8 mouse cellular contexts compared by ENCODE assay signal in genomic region chr17:14220606-14221202, GRCm38 (mm10). TPM values are rescaled to one million over a fixed set of nuclear protein-coding genes. Genes with fewer than 3 reads are reported as not detected.
DNase-seq lines count a peak whose midpoint lies in the region; ATAC-seq and TF ChIP-seq lines count a peak whose summit lies in the region.

No protein-coding gene starts in this region.

- no peak overlapping the region for H3ac ChIP-seq in C2C12 (ENCODE audit: control insufficient read depth, insufficient read length, low read depth)

- intact Hi-C loops in heart, adult 2 months (cut with DNase I): loop anchor here (5.0 kb wide), 1 partner anchor 108 kb away; no protein-coding TSS in a partner anchor
- intact Hi-C loops in heart, postnatal 25 days (cut with DNase I): loop anchor here (5.0 kb wide), 1 partner anchor 103 kb away; no protein-coding TSS in a partner anchor

- no peak overlapping the region for H3K27ac ChIP-seq in heart, adult 2 months
- no peak overlapping the region for H3K27ac ChIP-seq in forebrain, embryonic 13.5 days
- H3K27ac ChIP-seq in kidney, embryonic 14.5 days (ENCODE audit: low read depth, low read length): no peak overlapping the region

- H3K9ac ChIP-seq in heart, adult 2 months (ENCODE audit: low read depth, low read length): no peak overlapping the region
- no peak overlapping the region for H3K9ac ChIP-seq in forebrain, embryonic 13.5 days
- no peak overlapping the region for H3K9ac ChIP-seq in kidney, embryonic 14.5 days (ENCODE audit: low read depth, low read length)

- no peak overlapping the region for H3K4me2 ChIP-seq in forebrain, embryonic 13.5 days
- no peak overlapping the region for H3K4me2 ChIP-seq in kidney, embryonic 14.5 days (replicated peaks; ENCODE audit: low read depth, low read length)

- H3K4me1 ChIP-seq in heart, adult 2 months (ENCODE audit: control insufficient read depth, insufficient read depth, low read length): no peaks in the 10 kb centered on the region
- H3K4me1 ChIP-seq in forebrain, embryonic 13.5 days: no peaks in the 10 kb centered on the region
- no peaks in the 10 kb centered on the region for H3K4me1 ChIP-seq in kidney, embryonic 14.5 days (ENCODE audit: control insufficient read depth, insufficient read depth, low read length)

- no peaks in the 10 kb centered on the region for H3K36me3 ChIP-seq in heart, adult 2 months (ENCODE audit: control insufficient read depth, insufficient read depth, low read length)
- no peaks in the 10 kb centered on the region for H3K36me3 ChIP-seq in C2C12 (ENCODE audit: control insufficient read depth, insufficient read depth)
- H3K36me3 ChIP-seq in forebrain, embryonic 13.5 days (ENCODE audit: poor library complexity, severe bottlenecking): no peaks in the 10 kb centered on the region
- H3K36me3 ChIP-seq in kidney, embryonic 14.5 days (ENCODE audit: control insufficient read depth, insufficient read depth, low read length): no peaks in the 10 kb centered on the region

- DNase-seq in heart, adult 2 months: peak in 1 of 2 experiments; percentile 52
- no peak for DNase-seq in heart, postnatal 25 days (ENCODE audit: low spot score)
- DNase-seq in adrenal gland, postnatal 36 days: peak; percentile 65 to 68
- DNase-seq in lung, postnatal 10 days: peak; percentile 69
- DNase-seq in right cerebral cortex, postnatal 4 days: peak; percentile 79

- 62% methylated on average over 7 of the region's 7 CpGs for WGBS in heart, adult 2 months
- 67% methylated on average over 7 of the region's 7 CpGs for WGBS in forebrain, embryonic 13.5 days
- WGBS in kidney, embryonic 14.5 days: 66% methylated on average over 7 of the region's 7 CpGs

- no peaks in the 10 kb centered on the region for H3K9me3 ChIP-seq in forebrain, embryonic 13.5 days (replicated peaks)
- no peaks in the 10 kb centered on the region for H3K9me3 ChIP-seq in kidney, embryonic 14.5 days (ENCODE audit: control insufficient read depth, low read length)

- no peaks in the 10 kb centered on the region for H3K27me3 ChIP-seq in heart, adult 2 months (ENCODE audit: control insufficient read depth, insufficient read depth, low read length)
- H3K27me3 ChIP-seq in C2C12 (ENCODE audit: control insufficient read depth, insufficient read depth, insufficient read length): peaks cover 14% of the 10 kb centered on the region
- no peaks in the 10 kb centered on the region for H3K27me3 ChIP-seq in forebrain, embryonic 13.5 days
- H3K27me3 ChIP-seq in kidney, embryonic 14.5 days (ENCODE audit: control insufficient read depth, insufficient read depth, low read length): no peaks in the 10 kb centered on the region

- TF ChIP-seq EP300 in heart, adult 2 months (IDR thresholded peaks at IDR 0.05; ENCODE audit: insufficient read depth, low read depth, low read length): no peak

- H3K4me3 ChIP-seq in heart, adult 2 months: no peak overlapping the region
- no peak overlapping the region for H3K4me3 ChIP-seq in C2C12 (ENCODE audit: insufficient read depth, poor library complexity, severe bottlenecking)
- no peak overlapping the region for H3K4me3 ChIP-seq in forebrain, embryonic 13.5 days
- no peak overlapping the region for H3K4me3 ChIP-seq in kidney, embryonic 14.5 days (ENCODE audit: low read length)

- TF ChIP-seq CTCF in heart, adult 2 months (IDR thresholded peaks at IDR 0.05): peak; percentile 78
- TF ChIP-seq CTCF in C2C12 (IDR thresholded peaks at IDR 0.05; ENCODE audit: control insufficient read depth, insufficient read depth, insufficient read length): peak; percentile 38

- TF ChIP-seq POLR2A in heart, adult 2 months (IDR thresholded peaks at IDR 0.05; ENCODE audit: insufficient read depth, low read depth, low read length): no peak

- peak; percentile 55; the same call in 1 of the 2 replicates for ATAC-seq in forebrain, embryonic 13.5 days
- 0 out of 2 replicates have a peak, but pooled peaks have one; percentile 50 for ATAC-seq in kidney, embryonic 14.5 days (ENCODE audit: low FRiP score, low TSS enrichment)

- no peaks in the 10 kb centered on the region for H3K79me2 ChIP-seq in heart, adult 2 months (replicated peaks; ENCODE audit: control insufficient read depth, insufficient read depth, low read length)
- H3K79me2 ChIP-seq in C2C12 (ENCODE audit: control insufficient read depth, insufficient read depth): no peaks in the 10 kb centered on the region

- no peaks in the 10 kb centered on the region for H3K79me3 ChIP-seq in C2C12 (ENCODE audit: low read depth)

TF ChIP-seq in C2C12, 6 proteins besides CTCF, POLR2A, EP300 and RAD21:
- no peak for TF ChIP-seq FOSL1 (IDR thresholded peaks at IDR 0.05; ENCODE audit: insufficient read depth, low read length, poor library complexity, severe bottlenecking)
- no peak for TF ChIP-seq MYOD1 (IDR thresholded peaks at IDR 0.05; ENCODE audit: control insufficient read depth, insufficient read length, low read depth)
- TF ChIP-seq CEBPB (IDR thresholded peaks at IDR 0.05; ENCODE audit: low read depth): no peak
- no peak for TF ChIP-seq MYOG (IDR thresholded peaks at IDR 0.05; ENCODE audit: control insufficient read depth, extremely low read depth, insufficient read length)

RNA-seq across cellular contexts. Expression of gene Dact2, which starts 16.6 kb away (rescaled TPM):
- 1 to 10 TPM in 1 of 2 experiments, under 1 TPM in 1; 0.80 to 1.4 TPM for total RNA-seq in heart, adult 2 months (2021)
- polyA plus RNA-seq in heart, adult 2 months (2012; rRNA removed): 0.76 and 1.00 TPM in 2 replicates
- total RNA-seq in heart, postnatal 25 days (2021): 1 to 10 TPM in 1 of 2 experiments, under 1 TPM in 1; 0.92 to 1.8 TPM
- 1.6 TPM for polyA plus RNA-seq in C2C12 (2012; fragmentation: generic; extraction: Trizol)
- 1 to 10 TPM; 1.0 to 1.4 TPM for total RNA-seq in adrenal gland, postnatal 36 days (2021)
- 0.88 and 0.91 TPM in 2 replicates for polyA plus RNA-seq in forebrain, embryonic 13.5 days (2015; fragmentation: Nextera tagmentation; extraction: Ambion mirVana)
- 16.4 and 21.0 TPM in 2 replicates for polyA plus RNA-seq in kidney, embryonic 14.5 days (2014; fragmentation: Nextera tagmentation; extraction: Ambion mirVana)

RNA-seq across cellular contexts. Expression of gene Smoc2, which starts 58.6 kb away (rescaled TPM):
- 10 to 100 TPM; 36.5 to 55.4 TPM for total RNA-seq in heart, adult 2 months (2021)
- 54.9 and 104 TPM in 2 replicates for polyA plus RNA-seq in heart, adult 2 months (2012; rRNA removed)
- total RNA-seq in heart, postnatal 25 days (2021): 10 to 100 TPM; 41.3 to 49.1 TPM
- 69.7 TPM for polyA plus RNA-seq in C2C12 (2012; fragmentation: generic; extraction: Trizol)
- total RNA-seq in adrenal gland, postnatal 36 days (2021): 10 to 100 TPM; 30.7 to 34.9 TPM
- polyA plus RNA-seq in forebrain, embryonic 13.5 days (2015; fragmentation: Nextera tagmentation; extraction: Ambion mirVana): 0.66 and 1.1 TPM in 2 replicates
- 44.2 and 79.9 TPM in 2 replicates for polyA plus RNA-seq in kidney, embryonic 14.5 days (2014; fragmentation: Nextera tagmentation; extraction: Ambion mirVana)

Comparison
In these comparisons a context has a peak if more than half of its experiments do, and no peak if none do; other contexts are left out.
1. RNA of gene Smoc2, which starts 58.6 kb away (polyA plus RNA-seq): 44.2 to 79.9 TPM in kidney, embryonic 14.5 days, 69.7 TPM in C2C12 (single experiment) and 54.9 to 104 TPM in heart, adult 2 months; 0.66 to 1.1 TPM in forebrain, embryonic 13.5 days; every median in the first group is over 10 times any median in the second.